Mouse (Mus musculus): ENCODE measurements around the gene Kcnc1. TPM values are rescaled to one million over a fixed set of nuclear protein-coding genes. Genes with fewer than 3 reads are reported as not detected.

The Kcnc1 gene
- total RNA-seq, 2 experiments from 2014 or later: 0.14 to 0.17 TPM

GRCm38 (mm10) chr7:46417467-46417866 is 21.2 kb downstream of the Kcnc1 start:
- intact Hi-C loops (cut with DNase I): no loop called here
- DNase-seq: no peak

GRCm38 (mm10) chr7:46418102-46418622 is 21.9 kb downstream of the Kcnc1 start:
- intact Hi-C loops (cut with DNase I): no loop called here

GRCm38 (mm10) chr7:46421535-46421934 is 25.2 kb downstream of the Kcnc1 start:
- DNase-seq: no peak
- intact Hi-C loops (cut with DNase I): no loop called here

More at GRCm38 (mm10) chr7:46418102-46418622, 21.9 kb downstream of the Kcnc1 start:
- no peak for DNase-seq

- intact Hi-C loops (cut with DNase I): no loop called here
Observed at GRCm38 (mm10) chr7:46422052-46422763, 25.9 kb downstream of the Kcnc1 start.

GRCm38 (mm10) chr7:46422764-46423412 is 26.6 kb downstream of the Kcnc1 start:
- peak; percentile 20 to 37 for DNase-seq
- intact Hi-C loops (cut with DNase I): no loop called here

More at GRCm38 (mm10) chr7:46422052-46422763, 25.9 kb downstream of the Kcnc1 start:
- no peak for DNase-seq

GRCm38 (mm10) chr7:46423951-46424350 is 27.7 kb downstream of the Kcnc1 start:
- DNase-seq: no peak
- intact Hi-C loops (cut with DNase I): no loop called here

GRCm38 (mm10) chr7:46425012-46425411 is 28.7 kb downstream of the Kcnc1 start:
- intact Hi-C loops (cut with DNase I): no loop called here
- DNase-seq: no peak

- no peak for DNase-seq
- intact Hi-C loops (cut with DNase I): no loop called here
Observed at GRCm38 (mm10) chr7:46433874-46434273, 37.6 kb downstream of the Kcnc1 start.

GRCm38 (mm10) chr7:46435833-46436232 is 39.5 kb downstream of the Kcnc1 start:
- no peak for DNase-seq
- intact Hi-C loops (cut with DNase I): no loop called here

- DNase-seq: no peak
- intact Hi-C loops (cut with DNase I): no loop called here
Observed at GRCm38 (mm10) chr7:46438537-46439141, 42.3 kb downstream of the Kcnc1 start.

GRCm38 (mm10) chr7:46443163-46443562 is 46.9 kb downstream of the Kcnc1 start:
- intact Hi-C loops (cut with DNase I): no loop called here
- no peak for DNase-seq

GRCm38 (mm10) chr7:46445896-46446295 is 49.6 kb downstream of the Kcnc1 start:
- peak in 1 of 2 experiments; percentile 20 for DNase-seq
- intact Hi-C loops (cut with DNase I): no loop called here

- no peak for DNase-seq
- intact Hi-C loops (cut with DNase I): no loop called here
Observed at GRCm38 (mm10) chr7:46447473-46448165, 51.3 kb downstream of the Kcnc1 start.

GRCm38 (mm10) chr7:46448922-46449645 is 52.8 kb downstream of the Kcnc1 start:
- peak; percentile 4 to 37 for DNase-seq
- intact Hi-C loops (cut with DNase I): no loop called here

GRCm38 (mm10) chr7:46453930-46454679 is 57.8 kb downstream of the Kcnc1 start:
- intact Hi-C loops (cut with DNase I): no loop called here

GRCm38 (mm10) chr7:46457889-46458288 is 61.6 kb downstream of the Kcnc1 start:
- no peak for DNase-seq
- intact Hi-C loops (cut with DNase I): no loop called here

More at GRCm38 (mm10) chr7:46453930-46454679, 57.8 kb downstream of the Kcnc1 start:
- no peak for DNase-seq

- intact Hi-C loops (cut with DNase I): no loop called here
- no peak for DNase-seq
Observed at GRCm38 (mm10) chr7:46459200-46459599, 62.9 kb downstream of the Kcnc1 start.

GRCm38 (mm10) chr7:46459605-46460245 is 63.4 kb downstream of the Kcnc1 start:
- intact Hi-C loops (cut with DNase I): loop anchor here (5.0 kb wide), 1 partner anchor 148 kb away; no protein-coding TSS in a partner anchor
- no peak for DNase-seq

GRCm38 (mm10) chr7:46462287-46462686 is 66.0 kb downstream of the Kcnc1 start:
- intact Hi-C loops (cut with DNase I): loop anchor here (5.0 kb wide), 1 partner anchor 145 kb away; no protein-coding TSS in a partner anchor
- DNase-seq: no peak

Measured in heart, postnatal 36 days (tissue).